Mouse (Mus musculus) kidney, postnatal 0 days (tissue): ENCODE results near the gene Rad9a. TPM values are rescaled to one million over a fixed set of nuclear protein-coding genes. Genes with fewer than 3 reads are reported as not detected.
A peak's percentile ranks its signal among the peaks of the same experiment; 100 is the strongest.

Experiments used
- ATAC-seq: fragments of 200-750 bp; cut with Nextera tagmentation; replicated peaks from 2 replicates; pipeline ENCODE4 v1.8.0; 2017; ENCODE audit warnings: low read depth, moderate number of reproducible peaks, moderate TSS enrichment, moderate library complexity; ENCODE audit not compliant: low FRiP score
- DNase-seq: peaks from one replicate; pipeline ENCODE4 v3.0.0-alpha.2; 2016; ENCODE audit warnings: low spot score
- H3K27ac ChIP-seq: fragments of 300-500 bp; sonication (generic); 2 replicates; pipeline ENCODE4 v1.5.1; 2014; ENCODE audit warnings: mild to moderate bottlenecking
- H3K27me3 ChIP-seq: fragments of 300-500 bp; sonication (generic); 2 replicates; pipeline ENCODE4 v1.6.1; 2014; ENCODE audit warnings: low read length, mixed read lengths; ENCODE audit not compliant: insufficient read depth
- H3K36me3 ChIP-seq: fragments of 300-500 bp; sonication (generic); 2 replicates; pipeline ENCODE4 v1.6.1; 2014; ENCODE audit warnings: low read length, mixed read lengths; ENCODE audit not compliant: insufficient read depth
- H3K4me1 ChIP-seq: fragments of 300-500 bp; sonication (generic); replicated peaks from 2 replicates; pipeline ENCODE4 v1.6.1; 2014; ENCODE audit warnings: antibody characterized with exemption, low read length, mixed read lengths; ENCODE audit not compliant: insufficient read depth
- H3K4me2 ChIP-seq: fragments of 300-500 bp; sonication (generic); 2 replicates; pipeline ENCODE4 v1.6.1; 2014; ENCODE audit warnings: mild to moderate bottlenecking, low read length, moderate library complexity, mixed read lengths
- H3K4me3 ChIP-seq: fragments of 300-500 bp; sonication (generic); replicated peaks from 2 replicates; pipeline ENCODE4 v1.5.1; 2014; ENCODE audit warnings: low read depth, low read length
- H3K9ac ChIP-seq: fragments of 300-500 bp; sonication (generic); 2 replicates; pipeline ENCODE4 v1.6.1; 2014; ENCODE audit warnings: low read depth, low read length
- H3K9me3 ChIP-seq: fragments of 300-500 bp; sonication (generic); replicated peaks from 2 replicates; pipeline ENCODE4 v1.6.1; 2016; ENCODE audit warnings: low read length, inconsistent platforms, mixed read lengths
- CTCF ChIP-seq: IDR thresholded peaks from 2 replicates; pipeline ENCODE4 v1.5.1; 2016; ENCODE audit warnings: antibody characterized with exemption, low read depth, mild to moderate bottlenecking, moderate library complexity
- WGBS: fragments of 180-500 bp; shearing (Covaris S2); extraction: QIAGEN DNeasy Blood & Tissue Kit; methylation state at CpG from one replicate; pipeline ENCODE4 v1.1.7; 2014; 5-methylcytosine and 5-hydroxymethylcytosine counted together
- polyA plus RNA-seq: library from polyadenylated mRNA; unstranded; fragments of >200 nt; fragmentation: Nextera tagmentation; extraction: Ambion mirVana; gene quantifications from 2 replicates; pipeline ENCODE4 v1.2.1, GENCODE M21; 2015

The Rad9a gene
- polyA plus RNA-seq, 1 experiment from 2014 or later: 22.8 TPM

- TF ChIP-seq CTCF: no peak
- no peaks in the 10 kb centered on the region for H3K9me3 ChIP-seq
- no peaks in the 10 kb centered on the region for H3K27me3 ChIP-seq
- peaks cover 30% of the 10 kb centered on the region for H3K4me1 ChIP-seq
- DNase-seq: no peak
- no peak for ATAC-seq
- H3K4me2 ChIP-seq: no peak overlapping the region
- no peak overlapping the region for H3K27ac ChIP-seq
- H3K9ac ChIP-seq: no peak overlapping the region
- H3K36me3 ChIP-seq: no peaks in the 10 kb centered on the region
- 78% methylated on average over 10 of the region's 10 CpGs for WGBS
- H3K4me3 ChIP-seq: no peak overlapping the region
Observed at GRCm38 (mm10) chr19:4170723-4171392, 30.6 kb downstream of the Rad9a start.

DNA sequence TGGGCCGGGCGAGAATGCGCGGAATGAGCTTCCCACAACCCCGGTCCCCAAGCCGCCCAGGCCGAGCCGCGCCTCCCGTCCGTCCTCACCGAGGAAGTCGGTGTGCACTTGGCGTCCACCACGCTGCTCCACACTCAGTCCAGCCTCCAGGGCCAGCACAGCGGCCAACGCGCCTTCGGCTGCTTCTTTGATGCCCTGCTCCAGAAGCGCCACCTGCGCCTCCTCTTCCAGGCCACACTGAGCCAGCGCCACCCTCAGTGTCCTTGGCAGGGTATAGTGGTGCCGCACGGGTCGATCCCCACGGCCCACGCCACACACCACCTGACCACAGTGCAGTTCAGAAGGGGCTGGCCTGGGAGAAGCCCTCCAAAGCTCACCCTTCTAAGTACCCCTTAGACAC is 31.7 kb downstream of the Rad9a start:
- H3K4me1 ChIP-seq: peaks cover 22% of the 10 kb centered on the region
- peak overlapping the region; percentile 71 for H3K9ac ChIP-seq
- peak overlapping the region; percentile 29 for H3K4me3 ChIP-seq
- WGBS: 8% methylated on average over 27 of the region's 27 CpGs
- H3K4me2 ChIP-seq: peak overlapping the region; percentile 61
- ATAC-seq (peak; percentile 29), DNase-seq (no peak)
- H3K9me3 ChIP-seq: no peaks in the 10 kb centered on the region
- H3K27ac ChIP-seq: peak overlapping the region; percentile 81
- no peaks in the 10 kb centered on the region for H3K27me3 ChIP-seq
- no peak for TF ChIP-seq CTCF
- H3K36me3 ChIP-seq: no peaks in the 10 kb centered on the region

GRCm38 (mm10) chr19:4169378-4169784 is 32.1 kb downstream of the Rad9a start:
- H3K27ac ChIP-seq: peak overlapping the region; percentile 81
- WGBS: under 1% methylated on average over 43 of the region's 43 CpGs
- H3K27me3 ChIP-seq: no peaks in the 10 kb centered on the region
- ATAC-seq (peak; percentile 93), DNase-seq (peak; percentile 100)
- H3K4me3 ChIP-seq: peak overlapping the region; percentile 29
- H3K4me2 ChIP-seq: peak overlapping the region; percentile 61
- H3K9me3 ChIP-seq: no peaks in the 10 kb centered on the region
- H3K36me3 ChIP-seq: no peaks in the 10 kb centered on the region
- TF ChIP-seq CTCF: peak; percentile 96
- H3K9ac ChIP-seq: peak overlapping the region; percentile 71
- H3K4me1 ChIP-seq: peaks cover 22% of the 10 kb centered on the region

DNA sequence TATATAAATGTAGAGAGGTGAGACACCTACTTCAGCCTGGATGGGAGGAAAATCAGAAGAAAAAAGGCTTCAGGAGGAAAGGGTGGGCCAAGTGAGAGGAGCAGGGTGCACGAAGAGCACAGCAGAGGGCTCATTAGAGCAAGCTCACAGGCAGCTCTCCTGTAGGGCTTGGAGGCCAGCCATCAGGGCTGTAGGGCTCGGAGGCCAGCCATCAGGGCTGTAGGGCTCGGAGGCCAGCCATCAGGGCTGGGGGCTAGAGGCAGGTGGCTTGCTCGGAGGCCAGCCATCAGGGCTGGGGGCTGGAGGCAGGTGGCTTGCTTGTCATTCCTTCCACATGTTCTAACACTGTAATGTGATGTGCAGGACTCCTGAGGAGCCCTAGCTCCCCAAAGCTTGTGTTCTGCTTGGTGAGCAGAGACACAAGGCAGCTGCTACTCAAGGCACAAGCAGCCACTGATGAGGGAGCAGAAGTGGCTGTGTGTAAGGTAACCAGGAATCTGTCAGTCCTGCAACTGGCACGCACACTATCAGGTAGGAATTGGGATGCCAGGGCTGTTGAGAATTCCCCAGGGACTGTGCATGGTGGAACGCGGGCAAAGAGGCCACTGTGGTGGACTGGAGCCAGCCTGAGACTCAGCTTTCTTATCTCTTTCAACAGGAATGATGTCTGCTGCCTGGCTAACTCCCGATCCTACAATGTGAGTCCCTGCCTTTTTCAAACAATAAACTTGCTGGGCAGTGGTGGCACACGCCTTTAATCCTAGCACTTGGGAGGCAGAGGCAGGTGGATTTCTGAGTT is 34.6 kb downstream of the Rad9a start:
- TF ChIP-seq CTCF: no peak
- Histone ChIP-seq H3K27me3 (no peaks in the 10 kb centered on the region), H3K9ac (no peak overlapping the region), H3K4me2 (no peak overlapping the region), H3K9me3 (no peaks in the 10 kb centered on the region), H3K27ac (no peak overlapping the region), H3K4me3 (no peak overlapping the region), H3K36me3 (no peaks in the 10 kb centered on the region), H3K4me1 (peaks cover 26% of the 10 kb centered on the region)
- ATAC-seq (no peak), DNase-seq (no peak)
- WGBS: 76% methylated on average over 9 of the region's 9 CpGs

GRCm38 (mm10) chr19:4164721-4165120 is 36.7 kb downstream of the Rad9a start:
- no peaks in the 10 kb centered on the region for H3K9me3 ChIP-seq
- 79% methylated on average over 2 of the region's 2 CpGs for WGBS
- no peak overlapping the region for H3K27ac ChIP-seq
- H3K36me3 ChIP-seq: peaks cover 17% of the 10 kb centered on the region; the same call in 1 of the 2 replicates
- H3K4me2 ChIP-seq: no peak overlapping the region
- no peak for TF ChIP-seq CTCF
- H3K4me1 ChIP-seq: peaks cover 5% of the 10 kb centered on the region
- H3K4me3 ChIP-seq: no peak overlapping the region
- DNase-seq (no peak), ATAC-seq (no peak)
- no peaks in the 10 kb centered on the region for H3K27me3 ChIP-seq
- H3K9ac ChIP-seq: no peak overlapping the region

DNA sequence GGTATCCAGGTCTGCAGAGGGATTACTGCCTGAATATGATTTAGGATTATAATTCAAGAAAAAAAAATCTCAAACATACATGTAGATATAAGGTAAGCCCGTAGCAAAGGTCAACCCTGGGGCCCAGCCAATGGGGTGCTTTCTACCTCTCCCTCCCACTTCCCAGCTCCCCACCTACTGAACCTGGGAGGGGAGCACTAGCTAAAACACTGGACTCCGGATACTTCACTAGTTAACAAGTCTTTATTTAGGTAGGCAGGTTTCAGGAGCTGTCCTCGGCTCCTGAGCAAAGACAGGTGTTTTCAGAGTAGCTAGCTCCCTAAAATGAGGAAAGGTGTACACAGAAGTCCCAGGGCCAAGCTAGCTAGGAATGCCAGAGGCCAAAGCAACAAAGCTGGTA is 37.4 kb downstream of the Rad9a start:
- Histone ChIP-seq H3K36me3 (peaks cover 23% of the 10 kb centered on the region), H3K4me1 (peaks cover 4% of the 10 kb centered on the region; the same call in 1 of the 2 replicates), H3K4me2 (no peak overlapping the region), H3K27ac (no peak overlapping the region), H3K9me3 (no peaks in the 10 kb centered on the region), H3K9ac (no peak overlapping the region), H3K4me3 (no peak overlapping the region), H3K27me3 (no peaks in the 10 kb centered on the region)
- no peak for DNase-seq
- 77% methylated on average over 3 of the region's 3 CpGs for WGBS
- no peak for TF ChIP-seq CTCF
- no peak for ATAC-seq
